ENCODE assay signal across 18 mouse cellular contexts in genomic region chr12:13563646-13564289, GRCm38 (mm10).
DNase-seq lines count a peak whose midpoint lies in the region; ATAC-seq and TF ChIP-seq lines count a peak whose summit lies in the region.
"Had no signal": no experiment of that assay in that cellular context is flagged by ENCODE, and none has a peak within 500 bp of the region (broad histone marks: within the 10 kb centered on the region; RNA-seq: fewer than 3 reads in every experiment).

No protein-coding gene starts in this region.

- peak; percentile 11 for DNase-seq in heart, adult 11 months
- DNase-seq in heart, postnatal 10 days, result no peak
- peak; percentile 13 for DNase-seq in right cerebral cortex, postnatal 4 days
- DNase-seq in right cerebral cortex, postnatal 10 days (ENCODE audit: low spot score in 2 of 2), result no peak
- DNase-seq in lung, postnatal 0 days (ENCODE audit: low spot score), result no peak
- DNase-seq: adrenal gland, adult 2 months; adrenal gland, postnatal 25 days; cerebellum, adult 8-10 months; gastrocnemius, postnatal 10 days; heart, postnatal 4 days had no signal

- no peak overlapping the region for H3K27ac ChIP-seq in lung, postnatal 0 days (ENCODE audit: low read length)
- H3K27ac ChIP-seq: embryonic facial prominence, embryonic 12.5 days; forebrain, embryonic 15.5 days; heart, embryonic 13.5 days; hindbrain, embryonic 13.5 days; hindbrain, postnatal 0 days had no signal

- no peak for TF ChIP-seq EP300 in lung, postnatal 0 days (IDR thresholded peaks at IDR 0.05)

- no peak overlapping the region for H3K4me2 ChIP-seq in lung, postnatal 0 days (replicated peaks; ENCODE audit: low read depth, low read length)
- H3K4me2 ChIP-seq: embryonic facial prominence, embryonic 12.5 days; forebrain, embryonic 15.5 days; heart, embryonic 13.5 days; hindbrain, embryonic 13.5 days had no signal

- H3K27me3 ChIP-seq in lung, postnatal 0 days (replicated peaks; ENCODE audit: insufficient read depth, low read length), result no peaks in the 10 kb centered on the region
- H3K27me3 ChIP-seq: embryonic facial prominence, embryonic 12.5 days; forebrain, embryonic 15.5 days; heart, embryonic 13.5 days; hindbrain, embryonic 13.5 days had no signal

- ATAC-seq in common myeloid progenitor, adult 5-6 weeks (replicated peaks; ENCODE audit: low read depth, poor library complexity, severe bottlenecking), result peak; percentile 58
- ATAC-seq in megakaryocyte progenitor cell, adult 5-6 weeks (replicated peaks; ENCODE audit: poor library complexity), result peak; percentile 94
- ATAC-seq in lung, postnatal 0 days, result no peak
- ATAC-seq in inflammation-experienced regulatory T-cells, adult 6 months, result no peak
- ATAC-seq: forebrain, embryonic 15.5 days; hindbrain, postnatal 0 days had no signal

- no peaks in the 10 kb centered on the region for H3K36me3 ChIP-seq in lung, postnatal 0 days (ENCODE audit: insufficient read depth, low read length)

- H3K4me3 ChIP-seq in lung, postnatal 0 days (ENCODE audit: low read depth, low read length), result no peak overlapping the region
- H3K4me3 ChIP-seq: embryonic facial prominence, embryonic 12.5 days; forebrain, embryonic 15.5 days; heart, embryonic 13.5 days; hindbrain, embryonic 13.5 days had no signal

- intact Hi-C loops in heart, postnatal 10 days (cut with DNase I), result no loop called here

- WGBS in lung, postnatal 0 days, result 78% methylated on average over 5 of the region's 5 CpGs

- H3K9ac ChIP-seq in lung, postnatal 0 days (replicated peaks; ENCODE audit: low read depth), result no peak overlapping the region
- H3K9ac ChIP-seq: embryonic facial prominence, embryonic 12.5 days; forebrain, embryonic 15.5 days; heart, embryonic 13.5 days; hindbrain, embryonic 13.5 days had no signal

- H3K9me3 ChIP-seq in lung, postnatal 0 days (ENCODE audit: low read length), result no peaks in the 10 kb centered on the region
- H3K9me3 ChIP-seq: embryonic facial prominence, embryonic 12.5 days; forebrain, embryonic 15.5 days; heart, embryonic 13.5 days; hindbrain, embryonic 13.5 days had no signal

- H3K4me1 ChIP-seq in lung, postnatal 0 days (ENCODE audit: insufficient read depth, low read depth, low read length), result no peaks in the 10 kb centered on the region
- H3K4me1 ChIP-seq: embryonic facial prominence, embryonic 12.5 days; forebrain, embryonic 15.5 days; heart, embryonic 13.5 days; hindbrain, embryonic 13.5 days had no signal

- no peak for TF ChIP-seq CTCF in lung, postnatal 0 days (IDR thresholded peaks at IDR 0.05)

Comparison
In these comparisons a context has a peak if more than half of its experiments do, and no peak if none do; other contexts are left out.
1. DNase-seq: peak in heart, adult 11 months (single experiment) and right cerebral cortex, postnatal 4 days (single experiment); none in heart, postnatal 10 days (0 of 2), right cerebral cortex, postnatal 10 days (0 of 2) and lung, postnatal 0 days (single experiment).
2. ATAC-seq: peak in common myeloid progenitor, adult 5-6 weeks (single experiment) and megakaryocyte progenitor cell, adult 5-6 weeks (single experiment); none in lung, postnatal 0 days (single experiment) and inflammation-experienced regulatory T-cells, adult 6 months (single experiment).